10 mouse cellular contexts compared by ENCODE assay signal in genomic region chr7:19456628-19457027, GRCm38 (mm10). TPM values are rescaled to one million over a fixed set of nuclear protein-coding genes. Genes with fewer than 3 reads are reported as not detected.
A peak's percentile ranks its signal among the peaks of the same experiment; 100 is the strongest.
DNase-seq lines count a peak whose midpoint lies in the region; ATAC-seq and TF ChIP-seq lines count a peak whose summit lies in the region.
"Had no signal": no experiment of that assay in that cellular context is flagged by ENCODE, and none has a peak within 500 bp of the region (broad histone marks: within the 10 kb centered on the region; RNA-seq: fewer than 3 reads in every experiment).

No protein-coding gene starts in this region.

- DNase-seq in heart, adult 9 months (ENCODE audit: low spot score in 2 of 2), result no peak
- no peak for DNase-seq in lung, postnatal 0 days (ENCODE audit: low spot score)
- DNase-seq in lung, postnatal 14 days, result no peak
- no peak for DNase-seq in cerebellum, adult 11-12 months
- no peak for DNase-seq in spleen, postnatal 10 days (ENCODE audit: low spot score in 2 of 2)
- DNase-seq: gastrocnemius, postnatal 25 days had no signal

- ATAC-seq in heart, embryonic 13.5 days (ENCODE audit: extremely low read depth, insufficient number of reproducible peaks, low FRiP score, low TSS enrichment), result no peak
- ATAC-seq in lung, postnatal 0 days, result no peak
- no peak for ATAC-seq in hindbrain, embryonic 12.5 days (ENCODE audit: low FRiP score)
- no peak for ATAC-seq in neural tube, embryonic 12.5 days (ENCODE audit: low FRiP score, low read depth)

- 87% methylated on average over 7 of the region's 7 CpGs for whole genome bisulfite sequencing in heart, embryonic 13.5 days
- WGBS in lung, postnatal 0 days, result 87% methylated on average over 7 of the region's 7 CpGs
- WGBS in hindbrain, embryonic 12.5 days, result 94% methylated on average over 7 of the region's 7 CpGs
- WGBS in neural tube, embryonic 12.5 days, result 95% methylated on average over 7 of the region's 7 CpGs

- peak overlapping the region; percentile 88 for H3K4me2 ChIP-seq in heart, embryonic 13.5 days
- H3K4me2 ChIP-seq in lung, postnatal 0 days (replicated peaks; ENCODE audit: low read depth, low read length), result peak overlapping the region; percentile 89; the same call in 1 of the 2 replicates
- H3K4me2 ChIP-seq in hindbrain, embryonic 12.5 days (replicated peaks), result peak overlapping the region; percentile 99
- peak overlapping the region; percentile 96 for H3K4me2 ChIP-seq in neural tube, embryonic 12.5 days (replicated peaks)

- H3K9ac ChIP-seq in heart, embryonic 13.5 days, result peak overlapping the region; percentile 98
- no peak overlapping the region for H3K9ac ChIP-seq in lung, postnatal 0 days (replicated peaks; ENCODE audit: low read depth)
- H3K9ac ChIP-seq in hindbrain, embryonic 12.5 days, result no peak overlapping the region
- 0 out of 2 replicates have a peak overlapping the region, but pooled peaks have one; percentile 92 for H3K9ac ChIP-seq in neural tube, embryonic 12.5 days
- H3K9ac ChIP-seq: liver, embryonic 14.5 days had no signal

- peak overlapping the region; percentile 83 for H3K4me3 ChIP-seq in heart, embryonic 13.5 days
- no peak overlapping the region for H3K4me3 ChIP-seq in lung, postnatal 0 days (ENCODE audit: low read depth, low read length)
- H3K4me3 ChIP-seq in hindbrain, embryonic 12.5 days, result no peak overlapping the region
- H3K4me3 ChIP-seq in neural tube, embryonic 12.5 days, result peak overlapping the region; percentile 96; the same call in 1 of the 2 replicates

- TF ChIP-seq EP300 in lung, postnatal 0 days (IDR thresholded peaks at IDR 0.05), result no peak

- peaks cover 31% of the 10 kb centered on the region for H3K36me3 ChIP-seq in heart, embryonic 13.5 days
- H3K36me3 ChIP-seq in lung, postnatal 0 days (ENCODE audit: insufficient read depth, low read length), result no peaks in the 10 kb centered on the region
- peaks cover 13% of the 10 kb centered on the region for H3K36me3 ChIP-seq in hindbrain, embryonic 12.5 days
- H3K36me3 ChIP-seq in neural tube, embryonic 12.5 days, result peaks cover 15% of the 10 kb centered on the region

- H3K27me3 ChIP-seq in heart, embryonic 13.5 days (replicated peaks), result no peaks in the 10 kb centered on the region
- H3K27me3 ChIP-seq in lung, postnatal 0 days (replicated peaks; ENCODE audit: insufficient read depth, low read length), result no peaks in the 10 kb centered on the region
- H3K27me3 ChIP-seq in hindbrain, embryonic 12.5 days, result peaks cover 3% of the 10 kb centered on the region; the same call in 1 of the 2 replicates
- H3K27me3 ChIP-seq in neural tube, embryonic 12.5 days (replicated peaks), result no peaks in the 10 kb centered on the region

- H3K4me1 ChIP-seq in heart, embryonic 13.5 days, result peaks cover 26% of the 10 kb centered on the region
- peaks cover 10% of the 10 kb centered on the region for H3K4me1 ChIP-seq in lung, postnatal 0 days (ENCODE audit: insufficient read depth, low read depth, low read length)
- H3K4me1 ChIP-seq in hindbrain, embryonic 12.5 days, result peaks cover 25% of the 10 kb centered on the region
- peaks cover 26% of the 10 kb centered on the region for H3K4me1 ChIP-seq in neural tube, embryonic 12.5 days

- no peaks in the 10 kb centered on the region for H3K9me3 ChIP-seq in heart, embryonic 13.5 days
- no peaks in the 10 kb centered on the region for H3K9me3 ChIP-seq in lung, postnatal 0 days (ENCODE audit: low read length)
- no peaks in the 10 kb centered on the region for H3K9me3 ChIP-seq in hindbrain, embryonic 12.5 days (replicated peaks)
- H3K9me3 ChIP-seq in neural tube, embryonic 12.5 days, result no peaks in the 10 kb centered on the region; the same call in 1 of the 2 replicates

- no peak for TF ChIP-seq CTCF in lung, postnatal 0 days (IDR thresholded peaks at IDR 0.05)

- no peak overlapping the region for H3K27ac ChIP-seq in heart, embryonic 13.5 days (replicated peaks)
- no peak overlapping the region for H3K27ac ChIP-seq in lung, postnatal 0 days (ENCODE audit: low read length)
- no peak overlapping the region for H3K27ac ChIP-seq in hindbrain, embryonic 12.5 days
- H3K27ac ChIP-seq in neural tube, embryonic 12.5 days, result no peak overlapping the region
- H3K27ac ChIP-seq: liver, embryonic 14.5 days had no signal

RNA-seq across cellular contexts. Expression of gene Mark4, which starts 2.0 kb away (rescaled TPM):
- 6.5 and 7.5 TPM in 2 replicates for polyA plus RNA-seq in heart, embryonic 13.5 days (2015; fragmentation: Nextera tagmentation; extraction: Ambion mirVana)
- polyA plus RNA-seq in lung, postnatal 0 days (2015; fragmentation: Nextera tagmentation; extraction: Ambion mirVana), result 7.4 and 7.9 TPM in 2 replicates
- 20.0 and 21.6 TPM in 2 replicates for polyA plus RNA-seq in hindbrain, embryonic 12.5 days (2016; fragmentation: Nextera tagmentation; extraction: Ambion mirVana)
- 19.9 and 21.7 TPM in 2 replicates for polyA plus RNA-seq in neural tube, embryonic 12.5 days (2016; fragmentation: Nextera tagmentation; extraction: Ambion mirVana)

RNA-seq across cellular contexts. Expression of gene Exoc3l2, which starts 6.5 kb away (rescaled TPM):
- polyA plus RNA-seq in heart, embryonic 13.5 days (2015; fragmentation: Nextera tagmentation; extraction: Ambion mirVana), result 1.1 and 1.2 TPM in 2 replicates
- polyA plus RNA-seq in lung, postnatal 0 days (2015; fragmentation: Nextera tagmentation; extraction: Ambion mirVana), result 1.1 and 1.4 TPM in 2 replicates
- polyA plus RNA-seq in hindbrain, embryonic 12.5 days (2016; fragmentation: Nextera tagmentation; extraction: Ambion mirVana), result 1.0 and 1.5 TPM in 2 replicates
- polyA plus RNA-seq in neural tube, embryonic 12.5 days (2016; fragmentation: Nextera tagmentation; extraction: Ambion mirVana), result 1.2 and 1.6 TPM in 2 replicates

RNA-seq across cellular contexts. Expression of gene Bloc1s3, which starts 51.5 kb away (rescaled TPM):
- polyA plus RNA-seq in heart, embryonic 13.5 days (2015; fragmentation: Nextera tagmentation; extraction: Ambion mirVana), result 1.5 TPM in 2 replicates
- 2.6 and 3.0 TPM in 2 replicates for polyA plus RNA-seq in lung, postnatal 0 days (2015; fragmentation: Nextera tagmentation; extraction: Ambion mirVana)
- 4.6 and 4.8 TPM in 2 replicates for polyA plus RNA-seq in hindbrain, embryonic 12.5 days (2016; fragmentation: Nextera tagmentation; extraction: Ambion mirVana)
- polyA plus RNA-seq in neural tube, embryonic 12.5 days (2016; fragmentation: Nextera tagmentation; extraction: Ambion mirVana), result 4.6 and 5.7 TPM in 2 replicates

RNA-seq across cellular contexts. Expression of gene Trappc6a, which starts 51.6 kb away (rescaled TPM):
- polyA plus RNA-seq in heart, embryonic 13.5 days (2015; fragmentation: Nextera tagmentation; extraction: Ambion mirVana), result 71.4 and 77.4 TPM in 2 replicates
- 85.5 and 91.9 TPM in 2 replicates for polyA plus RNA-seq in lung, postnatal 0 days (2015; fragmentation: Nextera tagmentation; extraction: Ambion mirVana)
- 41.7 and 48.1 TPM in 2 replicates for polyA plus RNA-seq in hindbrain, embryonic 12.5 days (2016; fragmentation: Nextera tagmentation; extraction: Ambion mirVana)
- polyA plus RNA-seq in neural tube, embryonic 12.5 days (2016; fragmentation: Nextera tagmentation; extraction: Ambion mirVana), result 50.6 and 51.0 TPM in 2 replicates

RNA-seq across cellular contexts. Expression of gene Ckm, which starts 52.1 kb away (rescaled TPM):
- polyA plus RNA-seq in heart, embryonic 13.5 days (2015; fragmentation: Nextera tagmentation; extraction: Ambion mirVana), result 284 and 345 TPM in 2 replicates
- polyA plus RNA-seq in lung, postnatal 0 days (2015; fragmentation: Nextera tagmentation; extraction: Ambion mirVana), result 34.0 and 42.4 TPM in 2 replicates
- 0.23 and 0.34 TPM in 2 replicates for polyA plus RNA-seq in hindbrain, embryonic 12.5 days (2016; fragmentation: Nextera tagmentation; extraction: Ambion mirVana)
- polyA plus RNA-seq in neural tube, embryonic 12.5 days (2016; fragmentation: Nextera tagmentation; extraction: Ambion mirVana), result 0.20 and 0.35 TPM in 2 replicates

Comparison
In these comparisons a context has a peak if more than half of its experiments do, and no peak if none do; other contexts are left out.
1. H3K4me3 ChIP-seq: peak in heart, embryonic 13.5 days (single experiment) and neural tube, embryonic 12.5 days (single experiment); none in lung, postnatal 0 days (single experiment) and hindbrain, embryonic 12.5 days (single experiment).
2. H3K9ac ChIP-seq: peak in heart, embryonic 13.5 days (single experiment) and neural tube, embryonic 12.5 days (single experiment); none in lung, postnatal 0 days (single experiment) and hindbrain, embryonic 12.5 days (single experiment).
3. Peak in every context shown above with its lines, with median percentiles within 50 percentile points of each other: H3K4me2 ChIP-seq.